Mouse (Mus musculus): ENCODE data around the gene Efcab6.
"Not testable (repeated sequence)": the region's sequence is repeated elsewhere in the genome, so short reads cannot be mapped to it uniquely, and the experiment has no call there.

Efcab6 gene

GRCm38 (mm10) chr15:84065140-84065539 lies at the start of gene Efcab6:
Gene Efcab6 (minus strand): TSS chr15:84065379.
- peak; percentile 83 for DNase-seq

- no peak for DNase-seq
Measured at GRCm38 (mm10) chr15:84113873-84114272, 48.7 kb upstream of the Efcab6 start.

DNA sequence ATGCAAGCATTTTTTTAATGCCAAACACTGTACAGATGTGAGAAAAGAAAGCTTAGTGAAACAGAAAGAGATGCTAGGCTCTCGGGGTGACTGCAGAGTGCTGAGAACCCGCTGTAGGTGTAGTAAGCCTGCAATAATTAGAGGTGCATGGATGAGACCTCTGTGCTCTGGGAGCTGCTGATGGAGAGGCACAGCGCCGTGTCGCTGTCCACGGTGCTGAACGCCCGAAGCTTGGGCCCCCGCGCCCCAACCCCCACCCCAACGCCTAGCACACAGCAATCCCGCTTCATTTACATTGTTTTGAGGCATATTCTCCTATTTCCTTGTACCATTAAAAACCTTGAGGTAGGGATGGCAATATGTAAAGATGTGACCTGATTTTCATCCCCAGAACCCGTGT lies 43.7 kb upstream of the Efcab6 start:
- no peak for DNase-seq

DNA sequence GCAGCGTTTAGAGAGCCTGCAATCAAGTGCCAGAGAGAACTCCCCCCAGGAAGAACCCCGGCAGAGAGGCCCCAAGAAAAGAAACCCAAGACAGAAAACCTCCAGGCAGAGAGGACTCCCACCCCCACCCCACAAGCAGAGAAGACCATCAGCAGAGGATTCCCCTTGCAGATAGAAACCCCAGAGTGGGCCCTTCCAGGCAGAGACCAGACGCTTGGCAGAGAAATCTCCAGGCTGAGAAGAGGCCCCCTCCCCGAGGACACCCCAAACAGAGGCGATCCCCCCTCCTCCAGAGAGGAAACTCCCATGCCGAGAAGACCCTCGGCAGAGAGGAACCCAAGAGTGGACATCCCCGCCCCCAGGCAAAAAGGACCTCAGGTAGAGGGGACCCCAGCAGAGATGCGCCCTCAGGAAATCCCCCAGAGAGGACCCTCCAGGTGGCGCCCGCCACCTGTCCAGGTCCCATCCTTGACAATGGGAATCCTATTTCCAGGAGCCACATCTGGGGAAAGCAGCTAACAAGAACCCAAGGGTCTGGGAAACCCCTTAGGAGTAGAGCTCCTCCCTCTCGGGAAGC lies 40.8 kb upstream of the Efcab6 start:
- no peak for DNase-seq

- peak; percentile 73 for DNase-seq
Measured at GRCm38 (mm10) chr15:84105105-84105923, 40.1 kb upstream of the Efcab6 start, which contains the start of gene Sult4a1. Gene Sult4a1 (minus strand): TSS chr15:84105754.

DNA sequence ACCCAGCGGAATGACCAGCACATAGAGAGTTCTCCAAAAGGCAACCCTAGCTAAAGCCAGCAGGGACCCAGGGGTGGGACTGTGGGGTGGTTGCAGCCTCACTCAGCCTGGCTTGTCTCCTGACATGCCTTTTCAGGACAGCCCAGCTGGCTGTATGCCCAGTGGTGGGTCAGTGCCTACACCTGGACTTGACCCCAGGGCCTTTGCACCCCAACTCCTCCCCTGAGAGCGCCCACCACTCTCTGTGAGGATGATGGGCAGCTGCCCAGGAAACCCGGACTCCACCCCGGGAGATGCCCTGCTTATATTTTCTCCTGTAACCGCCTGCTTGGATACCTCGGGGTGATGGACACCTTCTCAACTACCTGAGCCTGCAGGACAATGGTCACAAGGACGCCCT lies 39.4 kb upstream of the Efcab6 start:
- DNase-seq = no peak

- DNase-seq = not testable (repeated sequence)
Measured at GRCm38 (mm10) chr15:84097536-84097935, 32.4 kb upstream of the Efcab6 start.

GRCm38 (mm10) chr15:84096051-84096450 lies 30.9 kb upstream of the Efcab6 start:
- no peak for DNase-seq

- DNase-seq = no peak
Measured at GRCm38 (mm10) chr15:84094921-84095320, 29.7 kb upstream of the Efcab6 start.

GRCm38 (mm10) chr15:84086775-84087174 lies 21.6 kb upstream of the Efcab6 start:
- no peak for DNase-seq

- no peak for DNase-seq
Measured at GRCm38 (mm10) chr15:84086364-84086763, 21.2 kb upstream of the Efcab6 start.

DNA sequence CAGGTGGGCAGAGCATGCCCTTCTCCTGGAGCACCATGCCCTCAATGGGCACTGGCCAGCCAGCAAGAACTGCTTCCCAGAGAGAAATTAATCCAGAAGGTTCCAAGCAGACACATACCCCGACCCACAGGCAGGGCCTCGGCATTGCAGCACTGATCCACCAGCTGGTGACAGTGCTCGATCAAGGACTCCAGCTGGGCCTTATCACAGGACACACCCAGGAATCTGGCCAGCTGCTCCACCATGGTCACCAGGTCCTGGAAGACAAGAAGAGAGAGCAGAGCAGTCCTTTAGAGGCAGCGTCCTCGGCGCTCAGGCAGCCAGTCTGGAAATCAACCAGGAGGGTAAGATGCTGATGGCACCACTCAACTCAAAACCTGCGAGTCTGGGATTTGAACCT lies 14.9 kb upstream of the Efcab6 start:
- no peak for DNase-seq

DNA sequence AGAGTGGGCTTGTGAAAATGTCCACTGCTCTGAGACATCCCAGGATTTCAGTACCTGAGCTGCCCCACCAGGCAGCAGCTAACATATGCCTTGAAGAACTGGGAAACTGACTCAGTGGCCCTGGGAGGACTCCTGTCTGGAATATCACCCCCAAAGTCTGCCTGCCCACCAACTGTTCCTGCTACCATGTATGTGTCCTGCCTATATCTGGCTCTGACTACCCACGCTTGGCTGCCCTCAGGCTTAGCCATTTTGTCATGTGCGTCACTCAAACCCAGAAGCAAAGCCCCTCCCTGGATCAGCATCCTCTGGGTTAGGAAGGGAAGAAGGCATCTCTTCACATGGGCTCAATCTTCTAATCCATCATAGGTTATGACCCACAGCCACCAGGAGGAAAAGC lies 14.3 kb upstream of the Efcab6 start:
- peak; percentile 81 for DNase-seq

- DNase-seq = no peak
Measured at GRCm38 (mm10) chr15:84078667-84079066, 13.5 kb upstream of the Efcab6 start.

GRCm38 (mm10) chr15:84077151-84077550 lies 12.0 kb upstream of the Efcab6 start:
- no peak for DNase-seq

DNA sequence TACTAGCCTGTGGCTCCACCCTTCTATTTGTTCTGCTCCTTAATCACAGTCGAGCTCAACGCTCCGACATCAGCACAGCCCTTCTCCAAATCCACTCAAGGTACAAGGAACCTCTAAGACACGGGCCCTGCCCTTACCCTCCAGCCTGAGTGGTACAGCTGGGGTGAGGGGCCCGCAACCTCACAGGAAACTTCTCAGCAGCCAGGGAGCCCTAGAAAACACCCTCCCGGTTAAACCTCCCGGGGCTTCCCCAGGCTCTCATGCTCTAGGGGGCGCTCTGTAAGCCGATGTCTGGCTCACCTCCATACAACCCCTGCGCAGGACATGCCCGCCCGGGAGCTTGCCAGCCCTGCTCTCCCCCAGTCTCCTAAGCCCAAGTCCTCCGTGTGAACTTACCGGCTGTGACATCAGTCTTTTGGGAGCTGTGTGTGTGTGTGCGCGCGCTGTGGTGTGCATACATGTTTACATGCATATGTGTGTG lies 9.6 kb upstream of the Efcab6 start:
- no peak for DNase-seq

- DNase-seq = peak; percentile 71
Measured at GRCm38 (mm10) chr15:84073911-84074704, 8.9 kb upstream of the Efcab6 start.

DNA sequence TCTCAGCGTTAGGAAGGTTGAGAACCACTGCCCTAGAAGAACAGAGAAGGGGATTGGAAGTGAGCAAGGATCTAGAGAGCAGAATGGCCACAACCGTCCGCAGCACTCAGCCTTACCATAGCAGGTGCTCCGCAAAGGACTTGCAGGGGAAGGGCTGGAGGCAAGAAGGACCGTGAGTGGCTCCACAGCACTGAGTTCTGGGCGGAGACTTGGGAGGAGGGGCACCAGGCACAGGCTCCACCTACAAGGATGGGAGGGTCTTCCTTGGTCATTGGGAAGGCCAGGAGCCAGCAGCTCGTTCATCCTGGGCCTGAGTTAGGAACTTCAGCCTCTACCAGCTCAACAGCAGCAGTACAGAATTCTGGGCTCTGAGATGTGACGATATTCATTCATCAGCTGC lies 7.9 kb upstream of the Efcab6 start:
- DNase-seq = no peak

DNA sequence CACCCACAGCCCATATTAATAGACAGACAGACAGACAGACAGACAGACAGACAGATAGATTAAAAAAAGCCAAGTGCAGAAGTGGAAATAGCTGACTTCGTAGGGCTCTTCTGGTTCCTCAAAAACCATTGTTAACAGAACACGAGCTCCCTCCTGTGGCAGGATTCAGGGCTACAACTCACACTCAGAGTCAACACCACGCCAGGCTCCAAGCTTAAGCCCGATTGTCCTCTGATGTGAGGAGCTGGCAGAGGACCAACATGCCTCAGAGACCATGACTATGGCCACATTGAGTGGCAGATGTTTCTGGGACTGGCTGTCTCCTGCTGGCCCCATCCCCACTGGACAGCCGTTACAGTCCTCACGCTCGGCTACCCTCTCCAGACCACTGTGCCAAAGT lies 7.0 kb upstream of the Efcab6 start:
- DNase-seq = peak; percentile 83

DNA sequence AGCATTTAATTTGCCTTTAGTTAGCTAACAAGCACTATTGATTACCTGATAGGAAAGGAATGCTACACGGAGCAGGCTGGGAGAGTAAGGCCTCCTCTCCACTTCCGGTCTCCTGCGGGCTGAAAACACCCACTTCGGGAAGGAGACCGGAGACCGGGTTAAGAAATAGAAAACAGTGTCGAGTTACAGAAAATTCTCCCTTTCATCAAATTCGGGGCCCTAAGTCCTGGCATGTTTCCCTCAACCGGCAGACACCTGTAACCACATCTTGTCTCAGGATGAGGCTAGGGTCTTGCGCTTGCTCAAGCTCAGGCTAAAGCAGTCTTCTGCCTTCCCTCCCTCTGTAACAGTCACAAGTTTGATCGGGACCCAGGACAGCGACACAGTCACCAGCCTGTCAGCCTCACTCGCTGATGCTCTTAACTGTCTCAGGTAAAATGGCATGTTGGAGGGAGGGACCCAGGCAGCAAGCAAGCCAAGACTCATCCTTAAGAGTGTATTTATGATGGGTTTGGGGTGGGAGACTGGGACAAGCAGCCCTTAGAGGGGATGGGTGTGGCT lies 5.0 kb upstream of the Efcab6 start:
- DNase-seq = no peak

GRCm38 (mm10) chr15:84069455-84070050 lies 4.4 kb upstream of the Efcab6 start:
- no peak for DNase-seq

DNA sequence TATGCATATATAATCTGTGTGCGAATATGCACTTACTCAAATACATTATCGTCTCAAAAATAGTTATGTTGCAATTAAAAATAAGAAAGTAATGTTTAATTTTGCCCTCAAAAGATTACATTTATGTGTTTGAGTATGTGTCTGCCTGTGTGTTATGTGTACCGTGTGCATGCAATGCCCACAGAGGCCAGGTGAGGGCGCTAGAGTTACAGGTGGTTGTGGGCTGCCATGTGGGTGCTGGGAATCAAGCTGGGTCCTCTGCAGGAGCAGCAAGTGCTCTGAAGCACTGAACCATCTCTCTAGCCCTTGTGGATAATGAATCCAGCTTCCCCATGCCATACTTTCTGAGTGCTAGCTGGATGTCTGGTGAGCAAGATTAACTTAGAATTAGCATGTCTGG lies 522 bp upstream of the Efcab6 start:
- no peak for DNase-seq

- DNase-seq = no peak
Measured at GRCm38 (mm10) chr15:84058841-84059240, 6.3 kb downstream of the Efcab6 start.

All from right cerebral cortex, adult 18-20 months (tissue).